15 mouse cellular contexts compared by ENCODE assay signal in genomic region chrX:113867835-113868495, GRCm38 (mm10).
DNase-seq lines count a peak whose midpoint lies in the region; ATAC-seq lines count a peak whose summit lies in the region.
"Had no signal": no experiment of that assay in that cellular context is flagged by ENCODE, and none has a peak within 500 bp of the region (broad histone marks: within the 10 kb centered on the region; RNA-seq: fewer than 3 reads in every experiment).

No protein-coding gene starts in this region.

- peak; percentile 97 to 100 for ATAC-seq in hematopoietic stem cell, adult 5-6 weeks (replicated peaks in 1 of 2; ENCODE audit: insufficient read depth in 1 of 2, low FRiP score in 2 of 2, low TSS enrichment in 1 of 2, low read depth in 1 of 2, poor library complexity in 2 of 2, severe bottlenecking in 2 of 2)
- ATAC-seq: midbrain, embryonic 13.5 days had no signal

- DNase-seq in heart, postnatal 10 days = peak; percentile 0 to 12
- no peak for DNase-seq in heart, postnatal 4 days
- peak; percentile 6 to 45 for DNase-seq in thymus, adult 18-20 months
- DNase-seq in thymus, postnatal 4 days = no peak
- DNase-seq in thymus, postnatal 14 days = peak; percentile 32
- DNase-seq in right cerebral cortex, postnatal 25 days = no peak
- no peak for DNase-seq in forebrain, embryonic 10.5 days (ENCODE audit: extremely low spot score, low spot score)
- DNase-seq: adrenal gland, postnatal 10 days; cerebellum, adult 8-10 months had no signal

- no peaks in the 10 kb centered on the region for H3K9me3 ChIP-seq in forebrain, embryonic 10.5 days
- H3K9me3 ChIP-seq: embryonic facial prominence, embryonic 15.5 days; hindbrain, embryonic 13.5 days; limb, embryonic 13.5 days; midbrain, embryonic 13.5 days had no signal

- no peak overlapping the region for H3K27ac ChIP-seq in forebrain, embryonic 10.5 days
- H3K27ac ChIP-seq: embryonic facial prominence, embryonic 15.5 days; hindbrain, embryonic 13.5 days; layer of hippocampus, adult 2 months; limb, embryonic 13.5 days; midbrain, embryonic 13.5 days had no signal

- no peaks in the 10 kb centered on the region for H3K27me3 ChIP-seq in forebrain, embryonic 10.5 days (ENCODE audit: poor library complexity, severe bottlenecking)
- H3K27me3 ChIP-seq: embryonic facial prominence, embryonic 15.5 days; hindbrain, embryonic 13.5 days; limb, embryonic 13.5 days; midbrain, embryonic 13.5 days had no signal

- no peaks in the 10 kb centered on the region for H3K36me3 ChIP-seq in forebrain, embryonic 10.5 days (replicated peaks)
- H3K36me3 ChIP-seq: embryonic facial prominence, embryonic 15.5 days; hindbrain, embryonic 13.5 days; limb, embryonic 13.5 days; midbrain, embryonic 13.5 days had no signal

- 78% methylated on average over 2 of the region's 2 CpGs for WGBS in forebrain, embryonic 10.5 days

- intact Hi-C loops in heart, postnatal 10 days (cut with DNase I) = no loop called here

- H3K4me1 ChIP-seq in forebrain, embryonic 10.5 days = no peaks in the 10 kb centered on the region
- H3K4me1 ChIP-seq: embryonic facial prominence, embryonic 15.5 days; hindbrain, embryonic 13.5 days; limb, embryonic 13.5 days; midbrain, embryonic 13.5 days had no signal

- H3K4me3 ChIP-seq in forebrain, embryonic 10.5 days = no peak overlapping the region
- H3K4me3 ChIP-seq: embryonic facial prominence, embryonic 15.5 days; hindbrain, embryonic 13.5 days; layer of hippocampus, adult 2 months; limb, embryonic 13.5 days; midbrain, embryonic 13.5 days had no signal

Comparison
In these comparisons a context has a peak if more than half of its experiments do, and no peak if none do; other contexts are left out.
1. DNase-seq: peak in heart, postnatal 10 days (2 of 2), thymus, adult 18-20 months (2 of 2) and thymus, postnatal 14 days (single experiment); none in heart, postnatal 4 days (single experiment), thymus, postnatal 4 days (single experiment), right cerebral cortex, postnatal 25 days (single experiment) and forebrain, embryonic 10.5 days (single experiment).